Mouse (Mus musculus) adrenal gland, adult 8-10 months (tissue): ENCODE data around the gene Asl. TPM values are rescaled to one million over a fixed set of nuclear protein-coding genes. Genes with fewer than 3 reads are reported as not detected.
"Not testable (repeated sequence)": the region's sequence is repeated elsewhere in the genome, so short reads cannot be mapped to it uniquely, and the experiment has no call there.

ENCODE experiments used
- DNase-seq: peaks from one replicate; pipeline ENCODE4 v3.0.0; 2022
- total RNA-seq, 4 experiments: library from RNA; stranded (reverse); gene quantifications; 2 replicates each; pipeline ENCODE4 v1.2.4; 2022

Gene Asl
- total RNA-seq, 4 experiments from 2014 or later = 137 to 158 (median 148) TPM

- peak; percentile 56 for DNase-seq
These were observed 15.2 kb upstream of the Asl start for GRCm38 (mm10) chr5:130044201-130044695.

GRCm38 (mm10) chr5:130043741-130044140 is 14.7 kb upstream of the Asl start:
- DNase-seq = no peak

- DNase-seq = no peak
These were observed 12.2 kb upstream of the Asl start for GRCm38 (mm10) chr5:130041262-130041661.

GRCm38 (mm10) chr5:130040797-130041196 is 11.8 kb upstream of the Asl start:
- DNase-seq = no peak

GRCm38 (mm10) chr5:130037752-130038455 is 8.9 kb upstream of the Asl start:
- DNase-seq = peak; percentile 58

GRCm38 (mm10) chr5:130036300-130036699 is 7.3 kb upstream of the Asl start:
- DNase-seq = not testable (repeated sequence)

- DNase-seq = no peak
These were observed 4.8 kb upstream of the Asl start for GRCm38 (mm10) chr5:130033869-130034268.

- DNase-seq = peak; percentile 74
These were observed 2.7 kb upstream of the Asl start for GRCm38 (mm10) chr5:130031410-130032390.

- peak; percentile 75 for DNase-seq
These were observed 1.4 kb downstream of the Asl start for GRCm38 (mm10) chr5:130027696-130028095.

GRCm38 (mm10) chr5:130027134-130027533 is 1.9 kb downstream of the Asl start:
- DNase-seq = no peak

GRCm38 (mm10) chr5:130023767-130024539 is 5.1 kb downstream of the Asl start:
- DNase-seq = peak; percentile 92

GRCm38 (mm10) chr5:130023067-130023766 is 5.8 kb downstream of the Asl start:
- DNase-seq = no peak

GRCm38 (mm10) chr5:130022366-130022765 is 6.7 kb downstream of the Asl start:
- DNase-seq = no peak

GRCm38 (mm10) chr5:130021361-130021966 is 7.6 kb downstream of the Asl start:
- no peak for DNase-seq

- DNase-seq = no peak
These were observed 9.6 kb downstream of the Asl start for GRCm38 (mm10) chr5:130019461-130019860.

GRCm38 (mm10) chr5:130015104-130015503 is 13.9 kb downstream of the Asl start:
- no peak for DNase-seq

- no peak for DNase-seq
These were observed 18.1 kb downstream of the Asl start for GRCm38 (mm10) chr5:130010961-130011360.

GRCm38 (mm10) chr5:130009784-130010183 is 19.3 kb downstream of the Asl start:
- DNase-seq = no peak

GRCm38 (mm10) chr5:130008034-130008590 is 20.9 kb downstream of the Asl start:
- no peak for DNase-seq

- no peak for DNase-seq
These were observed 21.7 kb downstream of the Asl start for GRCm38 (mm10) chr5:130007344-130007743.

- no peak for DNase-seq
These were observed 25.8 kb downstream of the Asl start for GRCm38 (mm10) chr5:130003229-130003628.
